Mouse (Mus musculus) cerebellum, adult 9-10 months (tissue): ENCODE data around the gene Casp7.

ENCODE experiments used
- DNase-seq: peaks from one replicate; pipeline ENCODE4 v3.0.0; 2022

The Casp7 gene

GRCm38 (mm10) chr19:56474869-56475550 lies 78.1 kb downstream of the Casp7 start:
- no peak for DNase-seq

- no peak for DNase-seq
These were observed 79.6 kb downstream of the Casp7 start for GRCm38 (mm10) chr19:56476546-56476945.

DNA sequence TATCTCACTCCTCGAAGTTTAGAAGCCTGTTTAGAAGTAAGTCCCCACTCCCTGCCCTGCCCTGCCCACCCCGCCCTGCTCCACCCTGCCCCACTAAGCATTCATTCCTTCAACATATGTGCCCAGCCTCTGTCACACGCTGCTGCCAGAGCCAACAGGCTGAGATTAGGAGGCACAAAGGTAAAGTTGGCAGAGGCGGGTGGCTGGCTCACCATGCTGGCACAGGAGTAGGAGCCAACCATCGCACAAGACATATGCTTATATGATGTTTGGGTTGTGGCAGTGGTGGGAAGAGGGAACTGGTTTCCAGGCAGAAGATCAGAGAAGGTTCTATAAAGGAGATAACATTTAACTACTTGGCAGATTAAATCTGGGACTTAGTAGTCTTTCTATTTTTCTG lies 80.3 kb downstream of the Casp7 start:
- DNase-seq: no peak

DNA sequence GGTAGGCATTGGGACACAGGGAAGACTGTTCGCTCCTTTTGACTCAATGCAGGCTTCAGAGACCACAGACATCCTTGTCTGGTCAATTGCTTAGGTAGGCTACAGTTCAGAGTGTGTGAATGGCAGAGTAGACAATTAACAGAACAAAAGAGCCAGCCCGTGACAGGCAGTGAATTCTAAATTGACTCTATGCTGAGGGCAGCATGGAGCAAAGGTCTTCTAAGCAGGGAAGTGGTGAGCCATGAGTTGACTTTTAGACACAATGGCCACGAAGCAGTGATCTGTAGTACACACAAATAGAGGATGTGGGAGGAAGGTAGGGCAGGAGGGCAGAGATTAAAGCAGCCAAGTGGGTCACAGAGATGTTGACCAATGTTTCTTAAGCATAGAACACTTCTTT lies 80.9 kb downstream of the Casp7 start:
- no peak for DNase-seq

- no peak for DNase-seq
These were observed 87.9 kb downstream of the Casp7 start for GRCm38 (mm10) chr19:56484630-56485375.

GRCm38 (mm10) chr19:56485376-56486271 lies 88.7 kb downstream of the Casp7 start:
- DNase-seq: no peak

- DNase-seq: no peak
These were observed 90.0 kb downstream of the Casp7 start for GRCm38 (mm10) chr19:56486926-56487325.

DNA sequence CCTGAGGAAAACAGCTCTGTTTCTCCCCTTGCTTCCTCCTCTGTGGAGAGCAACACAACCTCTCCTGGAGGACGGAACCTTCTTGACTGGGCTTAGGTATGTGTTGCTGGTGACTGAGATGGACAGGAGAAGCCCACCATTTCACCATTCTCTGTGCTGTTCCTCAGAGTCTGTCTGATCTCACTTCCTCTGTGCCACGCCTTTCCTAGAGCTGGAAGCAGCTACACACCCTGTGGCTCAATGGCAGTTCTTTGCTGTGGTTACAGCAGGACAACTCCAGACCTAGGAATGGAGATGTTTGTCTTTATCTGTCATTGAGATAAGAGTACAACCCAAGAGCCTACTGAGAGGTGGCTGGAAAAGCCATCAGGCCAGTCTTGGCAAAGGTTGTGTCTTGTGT lies 90.4 kb downstream of the Casp7 start:
- no peak for DNase-seq

GRCm38 (mm10) chr19:56489601-56490000 lies 92.7 kb downstream of the Casp7 start:
- DNase-seq: no peak
